Mouse (Mus musculus) hindbrain, embryonic 16.5 days (tissue): ENCODE results near the gene Cx3cr1. TPM values are rescaled to one million over a fixed set of nuclear protein-coding genes. Genes with fewer than 3 reads are reported as not detected.
"Not testable (repeated sequence)": the region's sequence is repeated elsewhere in the genome, so short reads cannot be mapped to it uniquely, and the experiment has no call there.

Source experiments
- ATAC-seq: fragments of 200-750 bp; cut with Nextera tagmentation; 2 replicates; pipeline ENCODE4 v1.8.0; 2017; ENCODE audit warnings: moderate TSS enrichment, moderate library complexity
- H3K27ac ChIP-seq: fragments of 300-500 bp; sonication (generic); 2 replicates; pipeline ENCODE4 v1.5.1; 2014; ENCODE audit warnings: low read depth, mild to moderate bottlenecking, control low read depth, low read length, moderate library complexity
- H3K27me3 ChIP-seq: fragments of 300-500 bp; sonication (generic); replicated peaks from 2 replicates; pipeline ENCODE4 v1.6.1; 2014; ENCODE audit warnings: low read length; ENCODE audit not compliant: control insufficient read depth, insufficient read depth
- H3K36me3 ChIP-seq: fragments of 300-500 bp; sonication (generic); 2 replicates; pipeline ENCODE4 v1.6.1; 2014; ENCODE audit warnings: mild to moderate bottlenecking, low read length, moderate library complexity, mixed read lengths; ENCODE audit not compliant: control insufficient read depth, insufficient read depth
- H3K4me1 ChIP-seq: fragments of 300-500 bp; sonication (generic); 2 replicates; pipeline ENCODE4 v1.6.1; 2014; ENCODE audit warnings: low read depth, low read length; ENCODE audit not compliant: control insufficient read depth, insufficient read depth
- H3K4me2 ChIP-seq: fragments of 300-500 bp; sonication (generic); 2 replicates; pipeline ENCODE4 v1.6.1; 2014; ENCODE audit warnings: mild to moderate bottlenecking, low read length, control low read depth, moderate library complexity
- H3K4me3 ChIP-seq: fragments of 300-500 bp; sonication (generic); 2 replicates; pipeline ENCODE4 v1.5.1; 2014; ENCODE audit warnings: mild to moderate bottlenecking, low read length, control low read depth, moderate library complexity
- H3K9ac ChIP-seq: fragments of 300-500 bp; sonication (generic); 2 replicates; pipeline ENCODE4 v1.6.1; 2014; ENCODE audit warnings: low read depth, mild to moderate bottlenecking, control low read depth, low read length, moderate library complexity
- H3K9me3 ChIP-seq: fragments of 300-500 bp; sonication (generic); 2 replicates; pipeline ENCODE4 v1.6.1; 2014; ENCODE audit warnings: mild to moderate bottlenecking, low read length, moderate library complexity; ENCODE audit not compliant: control insufficient read depth
- WGBS: fragments of 180-500 bp; shearing (Covaris S2); extraction: QIAGEN DNeasy Blood & Tissue Kit; methylation state at CpG from one replicate; pipeline ENCODE4 v1.1.7; 2014; 5-methylcytosine and 5-hydroxymethylcytosine counted together
- polyA plus RNA-seq: library from polyadenylated mRNA; unstranded; fragments of >200 nt; fragmentation: Nextera tagmentation; extraction: Ambion mirVana; gene quantifications from 2 replicates; pipeline ENCODE4 v1.2.1, GENCODE M21; 2015

Cx3cr1 gene
- polyA plus RNA-seq, 1 experiment from 2014 or later = 10.0 TPM

DNA sequence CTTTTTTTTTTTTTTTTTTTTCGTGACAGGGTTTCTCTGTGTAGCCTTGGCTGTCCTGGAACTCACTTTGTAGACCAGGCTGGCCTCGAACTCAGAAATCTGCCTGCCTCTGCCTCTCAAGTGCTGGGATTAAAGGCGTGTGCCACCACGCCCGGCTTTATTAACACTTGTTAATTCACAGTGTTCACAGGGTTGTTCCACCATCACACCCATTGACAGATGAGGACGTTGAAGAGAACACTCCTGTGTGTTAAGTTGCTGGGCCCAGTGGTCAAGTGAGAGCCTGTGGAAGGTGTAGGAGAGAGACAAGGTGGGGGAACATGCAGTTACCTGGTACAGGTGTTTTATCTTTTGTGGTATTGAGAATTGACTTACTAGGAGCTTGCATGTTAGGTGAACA lies 57.5 kb downstream of the Cx3cr1 start:
- 85% methylated on average over 6 of the region's 6 CpGs for WGBS
- not testable (repeated sequence) for H3K4me2 ChIP-seq, H3K36me3 ChIP-seq, H3K27me3 ChIP-seq, ATAC-seq, H3K27ac ChIP-seq, H3K4me3 ChIP-seq, H3K4me1 ChIP-seq, H3K9ac ChIP-seq, H3K9me3 ChIP-seq

GRCm38 (mm10) chr9:120011533-120011932 lies 58.1 kb downstream of the Cx3cr1 start:
- peak overlapping the region; percentile 91 for H3K27ac ChIP-seq
- H3K27me3 ChIP-seq = no peaks in the 10 kb centered on the region
- peaks cover 6% of the 10 kb centered on the region for H3K4me1 ChIP-seq
- under 1% methylated on average over 10 of the region's 10 CpGs for WGBS
- H3K9me3 ChIP-seq = no peaks in the 10 kb centered on the region
- ATAC-seq = peak; percentile 74
- H3K4me3 ChIP-seq = peak overlapping the region; percentile 49
- H3K36me3 ChIP-seq = no peaks in the 10 kb centered on the region
- H3K4me2 ChIP-seq = peak overlapping the region; percentile 78
- H3K9ac ChIP-seq = peak overlapping the region; percentile 69

GRCm38 (mm10) chr9:120010781-120011511 lies 58.7 kb downstream of the Cx3cr1 start:
- peaks cover 6% of the 10 kb centered on the region for H3K4me1 ChIP-seq
- H3K27me3 ChIP-seq = no peaks in the 10 kb centered on the region
- H3K27ac ChIP-seq = peak overlapping the region; percentile 91
- H3K4me3 ChIP-seq = peak overlapping the region; percentile 49
- ATAC-seq = peak; percentile 94
- 1% methylated on average over 53 of the region's 60 CpGs for WGBS
- H3K9ac ChIP-seq = peak overlapping the region; percentile 69
- peak overlapping the region; percentile 78 for H3K4me2 ChIP-seq
- H3K36me3 ChIP-seq = no peaks in the 10 kb centered on the region
- H3K9me3 ChIP-seq = no peaks in the 10 kb centered on the region

GRCm38 (mm10) chr9:120009871-120010270 lies 59.8 kb downstream of the Cx3cr1 start:
- Histone ChIP-seq H3K27me3 (no peaks in the 10 kb centered on the region), H3K36me3 (no peaks in the 10 kb centered on the region), H3K4me3 (no peak overlapping the region), H3K9me3 (no peaks in the 10 kb centered on the region), H3K9ac (no peak overlapping the region), H3K4me1 (peaks cover 6% of the 10 kb centered on the region), H3K27ac (no peak overlapping the region), H3K4me2 (no peak overlapping the region)
- WGBS = 97% methylated on average over 3 of the region's 3 CpGs
- no peak for ATAC-seq

DNA sequence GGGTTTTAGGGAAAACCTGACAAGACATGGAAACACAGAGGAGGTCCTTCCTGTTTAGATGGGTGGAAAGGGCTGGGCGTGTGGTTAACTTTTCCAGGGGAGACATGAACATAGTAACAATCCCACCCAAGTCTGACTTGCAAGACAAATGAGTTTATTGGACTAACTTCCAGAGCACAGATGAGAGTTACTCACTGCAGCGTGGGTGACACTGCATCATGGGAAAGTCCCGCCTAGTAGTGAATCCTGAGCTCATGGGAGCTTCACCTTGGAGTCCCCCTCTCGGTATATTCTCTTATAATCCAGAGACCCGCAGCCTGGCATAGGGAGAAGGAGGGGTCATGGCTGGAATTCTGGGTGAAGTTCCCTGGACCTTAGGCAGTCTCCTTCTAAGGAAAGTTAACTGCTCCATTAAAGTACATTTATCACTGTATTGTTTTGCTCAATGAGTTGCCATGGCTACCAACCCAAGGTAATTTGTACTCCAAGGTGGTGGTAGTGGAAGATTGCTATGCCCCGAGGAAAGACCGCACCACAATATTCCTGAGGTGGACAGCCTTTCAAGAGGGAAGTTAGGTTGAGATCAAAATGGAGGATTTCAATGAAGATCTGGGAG lies 60.3 kb downstream of the Cx3cr1 start:
- no peak for ATAC-seq
- Histone ChIP-seq H3K36me3 (no peaks in the 10 kb centered on the region), H3K27me3 (no peaks in the 10 kb centered on the region), H3K4me2 (no peak overlapping the region), H3K9ac (no peak overlapping the region), H3K27ac (no peak overlapping the region), H3K9me3 (no peaks in the 10 kb centered on the region), H3K4me1 (peaks cover 6% of the 10 kb centered on the region), H3K4me3 (no peak overlapping the region)
- WGBS = 70% methylated on average over 7 of the region's 7 CpGs

- 92% methylated on average over 1 of the region's 1 CpGs for WGBS
- Histone ChIP-seq H3K9me3 (no peaks in the 10 kb centered on the region), H3K4me2 (no peak overlapping the region), H3K4me3 (no peak overlapping the region), H3K4me1 (peaks cover 6% of the 10 kb centered on the region), H3K27ac (no peak overlapping the region), H3K9ac (no peak overlapping the region), H3K36me3 (no peaks in the 10 kb centered on the region), H3K27me3 (no peaks in the 10 kb centered on the region)
- ATAC-seq = no peak
Measured at GRCm38 (mm10) chr9:120007833-120008232, 61.8 kb downstream of the Cx3cr1 start.

GRCm38 (mm10) chr9:120005936-120006335 lies 63.7 kb downstream of the Cx3cr1 start:
- Histone ChIP-seq H3K27me3 (no peaks in the 10 kb centered on the region), H3K4me1 (peaks cover 4% of the 10 kb centered on the region; the same call in 1 of the 2 replicates), H3K9ac (no peak overlapping the region), H3K4me3 (no peak overlapping the region), H3K27ac (no peak overlapping the region), H3K36me3 (no peaks in the 10 kb centered on the region), H3K9me3 (no peaks in the 10 kb centered on the region), H3K4me2 (no peak overlapping the region)
- no peak for ATAC-seq
- WGBS = 70% methylated on average over 3 of the region's 3 CpGs

GRCm38 (mm10) chr9:120002893-120003292 lies 66.8 kb downstream of the Cx3cr1 start:
- no peaks in the 10 kb centered on the region for H3K27me3 ChIP-seq
- ATAC-seq = no peak
- H3K27ac ChIP-seq = no peak overlapping the region
- H3K4me2 ChIP-seq = no peak overlapping the region
- no peak overlapping the region for H3K9ac ChIP-seq
- no peaks in the 10 kb centered on the region for H3K9me3 ChIP-seq
- H3K4me3 ChIP-seq = no peak overlapping the region
- H3K36me3 ChIP-seq = no peaks in the 10 kb centered on the region
- no peaks in the 10 kb centered on the region for H3K4me1 ChIP-seq
- 84% methylated on average over 5 of the region's 5 CpGs for WGBS

DNA sequence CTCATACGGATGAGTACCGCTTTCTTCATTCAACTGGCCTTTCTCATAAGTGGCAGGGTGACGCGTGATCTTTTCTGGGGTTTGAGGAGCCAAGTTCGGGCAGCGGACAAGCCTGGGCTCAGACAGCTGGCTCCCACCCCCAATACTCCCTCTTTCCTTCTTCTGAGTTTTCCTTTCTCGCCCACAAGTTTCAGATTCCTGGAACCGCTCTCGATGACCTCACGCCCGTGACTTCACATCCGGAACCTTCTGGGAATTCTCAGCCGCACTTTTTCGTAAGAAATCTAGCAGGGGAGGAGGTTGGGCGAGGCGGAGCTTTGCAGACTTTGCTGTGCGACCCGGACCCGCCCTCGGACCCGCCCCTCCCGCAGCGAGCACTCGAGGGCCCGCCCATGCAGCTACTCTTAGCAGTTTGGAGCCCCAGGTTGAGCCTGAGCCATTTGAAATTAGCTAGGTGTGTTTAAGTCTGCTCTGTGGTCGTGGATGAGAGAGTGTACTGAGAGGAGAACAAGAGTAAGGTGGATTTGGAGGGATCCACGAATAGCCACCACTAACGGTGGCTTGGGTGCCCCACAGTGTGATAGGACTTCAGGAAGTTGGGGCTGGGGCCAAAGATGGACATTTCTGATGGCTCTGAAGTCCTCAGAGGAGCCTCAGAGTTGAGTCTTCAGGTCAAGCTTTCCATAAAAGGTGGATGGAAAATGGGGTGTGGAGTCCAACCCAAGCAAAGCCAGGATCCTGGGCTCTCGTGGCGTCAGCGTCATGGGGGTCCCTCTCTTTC lies 67.5 kb downstream of the Cx3cr1 start:
- H3K4me2 ChIP-seq = peak overlapping the region; percentile 58
- peak; percentile 80 for ATAC-seq
- H3K9ac ChIP-seq = 0 out of 2 replicates have a peak overlapping the region, but pooled peaks have one; percentile 35
- no peaks in the 10 kb centered on the region for H3K27me3 ChIP-seq
- no peaks in the 10 kb centered on the region for H3K4me1 ChIP-seq
- 10% methylated on average over 31 of the region's 31 CpGs for WGBS
- H3K27ac ChIP-seq = no peak overlapping the region
- H3K4me3 ChIP-seq = peak overlapping the region; percentile 31
- no peaks in the 10 kb centered on the region for H3K36me3 ChIP-seq
- no peaks in the 10 kb centered on the region for H3K9me3 ChIP-seq
